Mouse (Mus musculus): Measurements from ENCODE around the gene Sh3pxd2a.

GRCm38 (mm10) chr19:47408656-47409055 lies 55.5 kb downstream of the Sh3pxd2a start:
- no peak for TF ChIP-seq ETS1 (conservative IDR thresholded peaks at IDR 0.05; ENCODE audit: low read depth, low read length)
- no peak for TF ChIP-seq CHD1 (IDR thresholded peaks at IDR 0.05; ENCODE audit: low read depth, low read length)

Measured in CH12.LX (cell line).